In the genomic region with DNA sequence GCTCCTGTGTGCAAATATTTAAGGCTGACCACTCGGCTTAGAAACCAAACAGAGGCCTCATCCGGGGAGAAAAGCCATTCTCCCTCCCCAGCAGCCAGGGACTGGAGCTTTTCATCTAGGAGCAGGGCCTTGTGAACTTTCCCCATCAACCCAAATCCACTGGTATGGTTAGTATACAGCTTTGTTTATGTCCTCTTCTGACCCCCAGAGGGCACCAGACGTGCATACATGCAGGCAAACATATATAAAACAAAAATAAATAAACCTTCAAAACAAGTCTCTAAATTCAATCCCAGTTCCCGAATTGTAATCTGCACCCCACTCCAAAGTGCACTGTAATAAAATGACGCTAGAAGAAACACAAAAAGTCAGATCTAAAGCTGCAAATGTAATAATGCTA, we compare ENCODE assay signal across 10 mouse cellular contexts. TPM values are rescaled to one million over a fixed set of nuclear protein-coding genes. Genes with fewer than 3 reads are reported as not detected.
DNase-seq lines count a peak whose midpoint lies in the region; ATAC-seq lines count a peak whose summit lies in the region.
"Had no signal": no experiment of that assay in that cellular context is flagged by ENCODE, and none has a peak within 500 bp of the region (broad histone marks: within the 10 kb centered on the region; RNA-seq: fewer than 3 reads in every experiment).

No protein-coding gene starts in this region.

- H3K4me3 ChIP-seq in midbrain, embryonic 14.5 days (replicated peaks; ENCODE audit: low read depth, low read length): no peak overlapping the region
- no peak overlapping the region for H3K4me3 ChIP-seq in midbrain, embryonic 15.5 days

- no peak overlapping the region for H3K9ac ChIP-seq in midbrain, embryonic 14.5 days (replicated peaks; ENCODE audit: low read length)
- H3K9ac ChIP-seq in midbrain, embryonic 15.5 days: no peak overlapping the region

- H3K4me1 ChIP-seq in midbrain, embryonic 14.5 days (ENCODE audit: control insufficient read depth, insufficient read depth, low read length): no peaks in the 10 kb centered on the region
- no peaks in the 10 kb centered on the region for H3K4me1 ChIP-seq in midbrain, embryonic 15.5 days

- no peak for ATAC-seq in midbrain, embryonic 14.5 days (ENCODE audit: low FRiP score, low TSS enrichment)
- ATAC-seq in midbrain, embryonic 15.5 days (replicated peaks): no peak
- 0 out of 2 replicates have a peak, but pooled peaks have one; percentile 60 for ATAC-seq in erythroid progenitor cell, adult 5-6 weeks (replicated peaks; ENCODE audit: low FRiP score, poor library complexity, severe bottlenecking)

- no peaks in the 10 kb centered on the region for H3K36me3 ChIP-seq in midbrain, embryonic 14.5 days (ENCODE audit: control insufficient read depth, insufficient read depth, low read length)
- H3K36me3 ChIP-seq in midbrain, embryonic 15.5 days (replicated peaks): no peaks in the 10 kb centered on the region
- no peaks in the 10 kb centered on the region for H3K36me3 ChIP-seq in splenic B cell, adult 2 months (ENCODE audit: control insufficient read depth, insufficient read depth, low read length, poor library complexity, severe bottlenecking)

- 64% methylated on average over 5 of the region's 5 CpGs for WGBS in midbrain, embryonic 14.5 days
- 51% methylated on average over 5 of the region's 5 CpGs for WGBS in midbrain, embryonic 15.5 days

- H3K27ac ChIP-seq in midbrain, embryonic 14.5 days (replicated peaks; ENCODE audit: low read depth, low read length): no peak overlapping the region
- no peak overlapping the region for H3K27ac ChIP-seq in midbrain, embryonic 15.5 days

- H3K27me3 ChIP-seq in midbrain, embryonic 14.5 days (ENCODE audit: control insufficient read depth, insufficient read depth, low read length): no peaks in the 10 kb centered on the region
- no peaks in the 10 kb centered on the region for H3K27me3 ChIP-seq in midbrain, embryonic 15.5 days (replicated peaks)
- H3K27me3 ChIP-seq in splenic B cell, adult 2 months (ENCODE audit: control insufficient read depth, insufficient read depth, low read length, poor library complexity, severe bottlenecking): no peaks in the 10 kb centered on the region

- H3K9me3 ChIP-seq in midbrain, embryonic 14.5 days (ENCODE audit: control insufficient read depth, low read length): no peaks in the 10 kb centered on the region
- no peaks in the 10 kb centered on the region for H3K9me3 ChIP-seq in midbrain, embryonic 15.5 days

- DNase-seq in embryo, embryonic 10.5 days (ENCODE audit: low spot score): peak; percentile 29
- DNase-seq in embryo, embryonic 10 days (ENCODE audit: low spot score): no peak
- peak; percentile 48 for DNase-seq in midbrain, embryonic 14.5 days
- DNase-seq in splenic B cell, adult 2 months (ENCODE audit: low read depth, low spot score): peak; percentile 78
- DNase-seq in ovary, adult 18-20 months (ENCODE audit: low spot score): no peak
- no peak for DNase-seq in urinary bladder, adult 18-20 months (ENCODE audit: low spot score in 2 of 2)

- no peak overlapping the region for H3K4me2 ChIP-seq in midbrain, embryonic 14.5 days (ENCODE audit: low read length)
- H3K4me2 ChIP-seq in midbrain, embryonic 15.5 days: no peak overlapping the region

RNA-seq across cellular contexts. Expression of a gene that starts 9.4 kb away (rescaled TPM):
- 0.37 and 0.38 TPM in 2 replicates for polyA plus RNA-seq in midbrain, embryonic 14.5 days (2014; fragmentation: Nextera tagmentation; extraction: Ambion mirVana)
- polyA plus RNA-seq in midbrain, embryonic 15.5 days (2015; fragmentation: Nextera tagmentation; extraction: Ambion mirVana): 0.11 and 0.14 TPM in 2 replicates
- 2.5 and 8.0 TPM in 2 replicates for total RNA-seq in erythroid progenitor cell, adult 5-6 weeks (2015; ENCODE audit: low replicate concordance)
- 1.1 TPM in 1 of 2 replicates, not detected in the other for total RNA-seq in erythroid progenitor cell, adult 5-6 weeks (2017; ENCODE audit: low replicate concordance)

RNA-seq across cellular contexts. Expression of a gene that starts 10.5 kb away (rescaled TPM):
- not detected in 2 replicates for polyA plus RNA-seq in midbrain, embryonic 14.5 days (2014; fragmentation: Nextera tagmentation; extraction: Ambion mirVana)
- polyA plus RNA-seq in midbrain, embryonic 15.5 days (2015; fragmentation: Nextera tagmentation; extraction: Ambion mirVana): not detected in 2 replicates
- not detected in 2 replicates for total RNA-seq in erythroid progenitor cell, adult 5-6 weeks (2015; ENCODE audit: low replicate concordance)
- not detected in 2 replicates for total RNA-seq in erythroid progenitor cell, adult 5-6 weeks (2017; ENCODE audit: low replicate concordance)
- total RNA-seq: heart, adult 8-10 months had no signal

RNA-seq across cellular contexts. Expression of a gene that starts 13.9 kb away (rescaled TPM):
- not detected in 2 replicates for polyA plus RNA-seq in midbrain, embryonic 14.5 days (2014; fragmentation: Nextera tagmentation; extraction: Ambion mirVana)
- polyA plus RNA-seq in midbrain, embryonic 15.5 days (2015; fragmentation: Nextera tagmentation; extraction: Ambion mirVana): not detected in 2 replicates
- not detected in 2 replicates for total RNA-seq in erythroid progenitor cell, adult 5-6 weeks (2015; ENCODE audit: low replicate concordance)
- not detected in 2 replicates for total RNA-seq in erythroid progenitor cell, adult 5-6 weeks (2017; ENCODE audit: low replicate concordance)
- total RNA-seq: heart, adult 8-10 months had no signal
- polyA plus RNA-seq: limb, embryonic 14.5 days had no signal

RNA-seq across cellular contexts. Expression of a gene that starts 17.5 kb away (rescaled TPM):
- 95.9 and 104 TPM in 2 replicates for polyA plus RNA-seq in midbrain, embryonic 14.5 days (2014; fragmentation: Nextera tagmentation; extraction: Ambion mirVana)
- polyA plus RNA-seq in midbrain, embryonic 15.5 days (2015; fragmentation: Nextera tagmentation; extraction: Ambion mirVana): 114 and 122 TPM in 2 replicates
- 134 and 213 TPM in 2 replicates for total RNA-seq in erythroid progenitor cell, adult 5-6 weeks (2015; ENCODE audit: low replicate concordance)
- total RNA-seq in erythroid progenitor cell, adult 5-6 weeks (2017; ENCODE audit: low replicate concordance): 115 and 117 TPM in 2 replicates

RNA-seq across cellular contexts. Expression of a gene that starts 17.7 kb away (rescaled TPM):
- polyA plus RNA-seq in midbrain, embryonic 14.5 days (2014; fragmentation: Nextera tagmentation; extraction: Ambion mirVana): 158 and 171 TPM in 2 replicates
- polyA plus RNA-seq in midbrain, embryonic 15.5 days (2015; fragmentation: Nextera tagmentation; extraction: Ambion mirVana): 180 and 181 TPM in 2 replicates
- 24.9 and 26.0 TPM in 2 replicates for total RNA-seq in erythroid progenitor cell, adult 5-6 weeks (2015; ENCODE audit: low replicate concordance)
- total RNA-seq in erythroid progenitor cell, adult 5-6 weeks (2017; ENCODE audit: low replicate concordance): 21.9 and 23.6 TPM in 2 replicates

Comparison
In these comparisons a context has a peak if more than half of its experiments do, and no peak if none do; other contexts are left out.
1. DNase-seq: peak in embryo, embryonic 10.5 days (single experiment), midbrain, embryonic 14.5 days (single experiment) and splenic B cell, adult 2 months (single experiment); none in embryo, embryonic 10 days (single experiment), ovary, adult 18-20 months (single experiment) and urinary bladder, adult 18-20 months (0 of 2).